Mouse (Mus musculus) monocyte, adult 59 days (primary cell): ENCODE measurements around the gene Lrch4. TPM values are rescaled to one million over a fixed set of nuclear protein-coding genes. Genes with fewer than 3 reads are reported as not detected.

Experiments
- total RNA-seq, 2 experiments: library from RNA; stranded (reverse); gene quantifications; one replicate each; pipeline ENCODE4 v1.2.4; 2023

The Lrch4 gene
- 100 to 1,000 TPM; 230 to 264 TPM for total RNA-seq

GRCm38 (mm10) chr5:137628498-137629305, at the start of gene Lrch4, which contains the start of the genes Fbxo24 and Gm20605:
Lrch4 (plus strand) TSS chr5:137629121.
Fbxo24 (minus strand) TSS chr5:137629002.
Gm20605 (plus strand) TSS chr5:137629175.

GRCm38 (mm10) chr5:137600619-137601364, 28.1 kb upstream of the Lrch4 start, which contains the start of gene Mospd3:
Mospd3 (minus strand) TSS chr5:137601058.

GRCm38 (mm10) chr5:137613550-137613949, 15.4 kb upstream of the Lrch4 start, which contains the start of gene Pcolce:
Pcolce (minus strand) TSS chr5:137613784.

GRCm38 (mm10) chr5:137641054-137641453, 12.1 kb downstream of the Lrch4 start, which contains the start of gene Sap25:
Sap25 (plus strand) TSS chr5:137641334.

GRCm38 (mm10) chr5:137645652-137646091, 16.8 kb downstream of the Lrch4 start, which contains the start of gene Irs3:
Irs3 (minus strand) TSS chr5:137645714.

GRCm38 (mm10) chr5:137684294-137685123, 55.6 kb downstream of the Lrch4 start, which contains the start of gene Agfg2:
Agfg2 (minus strand) TSS chr5:137684726.

Other genes starting within 250 kb of the Lrch4 start
- under 1 TPM in 1 of 2 experiments, not detected in 1; 0.03 TPM for gene Zan, start 152.1 kb upstream of the Lrch4 start, total RNA-seq
- 10 to 100 TPM; 20.8 to 21.6 TPM for gene Pop7, start 126.6 kb upstream of the Lrch4 start, total RNA-seq
- gene Gigyf1, start 110.6 kb upstream of the Lrch4 start, total RNA-seq, result 10 to 100 TPM; 55.2 to 70.1 TPM
- not detected for gene Epo, start 95.9 kb upstream of the Lrch4 start, total RNA-seq
- gene Gnb2, start 95.6 kb upstream of the Lrch4 start, total RNA-seq, result 1,000 to 10,000 TPM; 1,007 to 1,026 TPM
- not detected for gene Actl6b, start 75.6 kb upstream of the Lrch4 start, total RNA-seq
- gene Tfr2, start 59.3 kb upstream of the Lrch4 start, total RNA-seq, result not detected
- gene Mospd3, start 28.1 kb upstream of the Lrch4 start, total RNA-seq, result 10 to 100 TPM; 44.1 to 47.4 TPM
- 1 to 10 TPM in 1 of 2 experiments, under 1 TPM in 1; 0.70 to 1.3 TPM for gene Pcolce, start 15.3 kb upstream of the Lrch4 start, total RNA-seq
- gene Fbxo24, start 119 bp upstream of the Lrch4 start, total RNA-seq, result not detected
- gene Gm20605, start 54 bp downstream of the Lrch4 start, total RNA-seq, result 10 to 100 TPM; 46.8 to 54.6 TPM
- 10 to 100 TPM; 82.6 to 84.7 TPM for gene Sap25, start 12.2 kb downstream of the Lrch4 start, total RNA-seq
- not detected for gene Irs3, start 16.6 kb downstream of the Lrch4 start, total RNA-seq
- 10 to 100 TPM; 19.8 to 21.9 TPM for gene Agfg2, start 55.6 kb downstream of the Lrch4 start, total RNA-seq
- 1 to 10 TPM in 1 of 2 experiments, under 1 TPM in 1; 0.94 to 1.2 TPM for gene Nyap1, start 112.5 kb downstream of the Lrch4 start, total RNA-seq
- 100 to 1,000 TPM; 192 to 213 TPM for gene Tsc22d4, start 116.6 kb downstream of the Lrch4 start, total RNA-seq
- gene Ppp1r35, start 149.7 kb downstream of the Lrch4 start, total RNA-seq, result 10 to 100 TPM; 19.3 to 22.4 TPM
- gene Mepce, start 158.5 kb downstream of the Lrch4 start, total RNA-seq, result 10 to 100 TPM; 45.3 to 50.6 TPM
- gene Zcwpw1, start 158.7 kb downstream of the Lrch4 start, total RNA-seq, result 1 to 10 TPM; 3.7 to 5.0 TPM
- gene Pilra, start 207.2 kb downstream of the Lrch4 start, total RNA-seq, result 100 to 1,000 TPM; 435 to 464 TPM
- 100 to 1,000 TPM; 320 to 398 TPM for gene Pilrb1, start 229.0 kb downstream of the Lrch4 start, total RNA-seq
- gene Pilrb2, start 242.7 kb downstream of the Lrch4 start, total RNA-seq, result 100 to 1,000 TPM; 304 to 357 TPM